Mouse (Mus musculus) lung, postnatal 10 days (tissue): ENCODE measurements around the gene Hvcn1.
"Not testable (repeated sequence)": the region's sequence is repeated elsewhere in the genome, so short reads cannot be mapped to it uniquely, and the experiment has no call there.

Experiments
- DNase-seq: peaks from one replicate; pipeline ENCODE4 v3.0.0; 2021

The Hvcn1 gene

GRCm38 (mm10) chr5:122206475-122206874 is at the start of gene Hvcn1:
Gene Hvcn1 (plus strand): TSS chr5:122206804.
- DNase-seq = no peak

GRCm38 (mm10) chr5:122157827-122158381 is 48.7 kb upstream of the Hvcn1 start, which contains the start of gene Ppp1cc:
Gene Ppp1cc (plus strand): TSS chr5:122158278.
- DNase-seq = peak; percentile 95

GRCm38 (mm10) chr5:122158557-122159515 is 47.8 kb upstream of the Hvcn1 start:
- DNase-seq = peak; percentile 42

- no peak for DNase-seq
Measured at GRCm38 (mm10) chr5:122163194-122163593, 43.4 kb upstream of the Hvcn1 start.

- DNase-seq = no peak
Measured at GRCm38 (mm10) chr5:122164011-122164410, 42.6 kb upstream of the Hvcn1 start.

- no peak for DNase-seq
Measured at GRCm38 (mm10) chr5:122165233-122165915, 41.2 kb upstream of the Hvcn1 start.

GRCm38 (mm10) chr5:122166636-122167161 is 39.9 kb upstream of the Hvcn1 start:
- no peak for DNase-seq

- DNase-seq = no peak
Measured at GRCm38 (mm10) chr5:122168344-122169069, 38.1 kb upstream of the Hvcn1 start.

GRCm38 (mm10) chr5:122171058-122171457 is 35.5 kb upstream of the Hvcn1 start:
- DNase-seq = no peak

- DNase-seq = no peak
Measured at GRCm38 (mm10) chr5:122175402-122175801, 31.2 kb upstream of the Hvcn1 start.

- DNase-seq = no peak
Measured at GRCm38 (mm10) chr5:122175961-122176360, 30.6 kb upstream of the Hvcn1 start.

GRCm38 (mm10) chr5:122176398-122176797 is 30.2 kb upstream of the Hvcn1 start:
- peak; percentile 81 for DNase-seq

GRCm38 (mm10) chr5:122179665-122180064 is 26.9 kb upstream of the Hvcn1 start:
- no peak for DNase-seq

- DNase-seq = no peak
Measured at GRCm38 (mm10) chr5:122184283-122184806, 22.3 kb upstream of the Hvcn1 start.

GRCm38 (mm10) chr5:122184858-122185257 is 21.7 kb upstream of the Hvcn1 start:
- not testable (repeated sequence) for DNase-seq

- no peak for DNase-seq
Measured at GRCm38 (mm10) chr5:122189115-122189514, 17.5 kb upstream of the Hvcn1 start.

- DNase-seq = no peak
Measured at GRCm38 (mm10) chr5:122190465-122190864, 16.1 kb upstream of the Hvcn1 start.

GRCm38 (mm10) chr5:122191269-122192063 is 15.1 kb upstream of the Hvcn1 start:
- DNase-seq = no peak

GRCm38 (mm10) chr5:122192347-122192746 is 14.3 kb upstream of the Hvcn1 start:
- no peak for DNase-seq

- no peak for DNase-seq
Measured at GRCm38 (mm10) chr5:122200872-122201271, 5.7 kb upstream of the Hvcn1 start.

- DNase-seq = no peak
Measured at GRCm38 (mm10) chr5:122201904-122202303, 4.7 kb upstream of the Hvcn1 start.
